Mouse (Mus musculus): ENCODE results near the gene Snx9. TPM values are rescaled to one million over a fixed set of nuclear protein-coding genes. Genes with fewer than 3 reads are reported as not detected.

The Snx9 gene
- polyA plus RNA-seq, 1 experiment from 2014 or later, result 5.9 TPM

DNA sequence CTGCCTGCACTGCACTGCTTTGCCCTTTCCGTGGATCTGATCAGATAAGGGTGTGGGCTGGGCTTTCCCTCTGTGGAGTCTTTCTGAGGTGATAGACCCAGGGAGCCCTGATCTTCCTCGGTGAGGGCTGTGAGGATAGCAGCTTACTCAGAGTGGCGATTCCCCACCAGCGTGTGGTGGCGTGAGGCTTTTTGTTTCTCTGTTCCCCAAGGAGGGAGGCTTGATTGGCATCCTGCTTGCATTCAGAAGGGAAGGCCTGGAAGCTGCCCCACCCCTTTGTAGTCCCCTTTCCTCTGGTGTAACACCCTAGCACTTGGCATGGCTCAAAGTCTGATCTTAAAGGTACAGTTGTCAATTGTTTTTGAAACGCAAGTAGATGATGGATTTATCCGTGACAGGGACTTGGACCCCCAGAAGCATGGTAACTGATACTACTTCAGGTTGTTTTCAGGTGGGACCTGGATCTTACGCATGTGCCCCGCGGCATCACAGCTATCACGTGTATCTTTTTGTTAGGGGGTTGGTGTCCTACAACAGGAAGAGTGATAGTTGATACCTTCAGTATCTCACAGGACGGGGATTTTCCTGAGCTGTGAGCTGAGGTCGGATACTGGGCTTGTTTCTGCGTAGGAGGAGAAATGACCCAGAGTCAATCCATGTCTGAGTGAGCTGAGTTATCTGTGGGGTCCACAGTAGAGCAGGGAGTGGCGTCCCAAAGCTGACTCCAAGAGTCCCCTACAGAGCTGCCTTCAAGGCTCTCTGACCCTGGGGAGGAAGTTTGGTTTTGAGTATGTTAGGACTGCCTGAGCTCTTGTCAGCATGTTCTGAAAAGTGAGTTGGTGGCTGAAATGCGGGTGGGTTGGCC, 136.2 kb downstream of the Snx9 start:
- Histone ChIP-seq H3K27me3 (ENCODE audit: control insufficient read depth, insufficient read depth, low read depth, low read length) (no peaks in the 10 kb centered on the region), H3K9me3 (replicated peaks; ENCODE audit: control insufficient read depth, low read length, poor library complexity, severe bottlenecking) (no peaks in the 10 kb centered on the region), H3K4me2 (ENCODE audit: low read length) (no peak overlapping the region), H3K9ac (ENCODE audit: low read depth, low read length) (no peak overlapping the region), H3K36me3 (ENCODE audit: control insufficient read depth, insufficient read depth, low read length) (no peaks in the 10 kb centered on the region), H3K4me1 (ENCODE audit: control insufficient read depth, insufficient read depth, low read length) (peaks cover 2% of the 10 kb centered on the region; the same call in 1 of the 2 replicates), H3K27ac (ENCODE audit: low read length) (no peak overlapping the region), H3K4me3 (ENCODE audit: low read depth, low read length) (no peak overlapping the region)
- ATAC-seq, result no peak
- 56% methylated on average over 16 of the region's 16 CpGs for WGBS

DNA sequence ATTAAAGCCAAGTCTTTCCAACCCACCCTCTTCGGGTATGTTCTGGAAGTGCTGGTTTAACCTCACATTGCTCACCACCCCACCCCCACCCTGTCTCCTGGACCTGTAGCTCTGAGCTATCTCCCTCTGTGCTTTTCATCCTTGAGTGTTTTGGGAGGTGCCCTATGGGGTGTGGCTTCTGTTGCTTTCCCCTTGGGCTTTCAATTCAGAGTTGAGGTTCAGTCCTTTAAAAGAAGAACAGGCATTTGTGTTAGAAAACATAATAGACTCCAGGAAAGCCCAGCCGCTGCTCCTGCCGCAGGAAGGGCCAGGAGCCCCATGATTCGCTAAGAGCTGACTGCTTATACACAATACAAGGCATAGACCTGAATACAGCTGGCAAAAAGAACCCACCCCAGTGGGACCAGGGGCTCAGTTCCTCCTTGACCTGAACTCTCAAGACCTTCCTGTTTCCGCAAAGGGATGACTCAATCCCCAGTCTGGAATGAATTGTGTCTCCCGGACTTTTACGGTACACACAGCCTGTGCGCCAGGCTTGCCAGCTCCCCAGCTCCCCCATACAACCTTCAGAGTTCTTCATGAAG, 136.9 kb downstream of the Snx9 start:
- Histone ChIP-seq H3K9ac (ENCODE audit: low read depth, low read length) (no peak overlapping the region), H3K9me3 (replicated peaks; ENCODE audit: control insufficient read depth, low read length, poor library complexity, severe bottlenecking) (no peaks in the 10 kb centered on the region), H3K27me3 (ENCODE audit: control insufficient read depth, insufficient read depth, low read depth, low read length) (no peaks in the 10 kb centered on the region), H3K27ac (ENCODE audit: low read length) (no peak overlapping the region), H3K4me2 (ENCODE audit: low read length) (no peak overlapping the region), H3K4me1 (ENCODE audit: control insufficient read depth, insufficient read depth, low read length) (peaks cover 2% of the 10 kb centered on the region; the same call in 1 of the 2 replicates), H3K4me3 (ENCODE audit: low read depth, low read length) (no peak overlapping the region), H3K36me3 (ENCODE audit: control insufficient read depth, insufficient read depth, low read length) (no peaks in the 10 kb centered on the region)
- no peak for ATAC-seq
- 66% methylated on average over 8 of the region's 8 CpGs for WGBS

DNA sequence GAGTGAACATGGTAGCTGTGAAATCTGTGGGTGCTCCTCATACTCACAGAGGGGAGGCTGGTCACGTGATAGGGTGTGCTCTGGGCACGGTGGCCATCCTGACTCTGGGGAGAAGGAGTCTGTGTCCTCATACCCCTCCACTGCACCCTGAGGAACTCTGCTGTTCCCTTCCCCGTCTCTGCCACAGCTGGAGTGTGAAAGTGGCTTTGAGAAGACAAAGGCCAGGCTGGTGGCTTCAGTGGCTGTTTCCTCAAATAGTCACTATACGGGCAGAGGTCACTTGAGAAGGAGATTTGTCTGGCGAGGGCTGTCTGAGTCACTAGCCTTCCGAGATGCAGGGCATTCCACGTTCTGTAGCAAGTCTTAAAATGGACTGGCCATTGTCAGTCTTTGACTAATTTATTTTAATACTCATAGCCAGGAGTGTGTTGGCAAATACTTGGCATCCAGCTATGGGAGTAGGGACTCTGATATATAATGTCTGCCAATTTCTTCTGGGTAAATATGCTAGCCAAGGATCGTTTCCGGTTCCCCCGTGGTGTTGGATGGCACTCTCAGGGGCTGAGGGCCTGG, 137.5 kb downstream of the Snx9 start:
- Histone ChIP-seq H3K9me3 (replicated peaks; ENCODE audit: control insufficient read depth, low read length, poor library complexity, severe bottlenecking) (no peaks in the 10 kb centered on the region), H3K27me3 (ENCODE audit: control insufficient read depth, insufficient read depth, low read depth, low read length) (no peaks in the 10 kb centered on the region), H3K4me2 (ENCODE audit: low read length) (no peak overlapping the region), H3K9ac (ENCODE audit: low read depth, low read length) (no peak overlapping the region), H3K36me3 (ENCODE audit: control insufficient read depth, insufficient read depth, low read length) (no peaks in the 10 kb centered on the region), H3K4me3 (ENCODE audit: low read depth, low read length) (no peak overlapping the region), H3K4me1 (ENCODE audit: control insufficient read depth, insufficient read depth, low read length) (peaks cover 2% of the 10 kb centered on the region; the same call in 1 of the 2 replicates), H3K27ac (ENCODE audit: low read length) (no peak overlapping the region)
- no peak for ATAC-seq
- WGBS, result 77% methylated on average over 10 of the region's 10 CpGs

DNA sequence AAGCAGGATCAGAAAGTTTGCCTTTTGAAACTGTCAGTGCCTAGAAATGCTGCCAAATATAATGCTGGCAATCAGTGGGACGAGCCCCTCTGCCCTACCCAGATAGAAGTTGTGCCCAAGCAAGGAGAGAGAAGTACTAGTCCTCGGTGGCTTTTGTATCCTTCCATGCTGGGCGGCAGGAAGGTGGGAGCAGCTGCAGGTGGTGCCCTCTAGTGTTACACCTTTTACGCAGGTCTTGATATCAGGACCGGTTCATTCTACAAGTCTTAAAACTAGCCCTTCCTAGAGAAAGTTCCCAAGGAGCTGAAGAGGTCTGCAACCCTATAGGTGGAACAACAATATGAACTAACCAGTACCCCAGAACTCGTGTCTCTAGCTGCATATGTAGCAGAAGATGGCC, 139.7 kb downstream of the Snx9 start:
- Histone ChIP-seq H3K36me3 (ENCODE audit: control insufficient read depth, insufficient read depth, low read length) (no peaks in the 10 kb centered on the region), H3K27me3 (ENCODE audit: control insufficient read depth, insufficient read depth, low read depth, low read length) (no peaks in the 10 kb centered on the region), H3K4me3 (ENCODE audit: low read depth, low read length) (no peak overlapping the region), H3K4me1 (ENCODE audit: control insufficient read depth, insufficient read depth, low read length) (peaks cover 2% of the 10 kb centered on the region; the same call in 1 of the 2 replicates), H3K9me3 (replicated peaks; ENCODE audit: control insufficient read depth, low read length, poor library complexity, severe bottlenecking) (no peaks in the 10 kb centered on the region), H3K27ac (ENCODE audit: low read length) (no peak overlapping the region), H3K9ac (ENCODE audit: low read depth, low read length) (no peak overlapping the region), H3K4me2 (ENCODE audit: low read length) (no peak overlapping the region)
- ATAC-seq, result no peak
- 42% methylated on average over 6 of the region's 6 CpGs for WGBS

Other genes starting within 250 kb of the Snx9 start
- gene Synj2, start 100.0 kb downstream of the Snx9 start, polyA plus RNA-seq (2015; fragmentation: Nextera tagmentation; extraction: Ambion mirVana), result 0.93 and 1.5 TPM in 2 replicates
- gene Serac1, start 238.4 kb downstream of the Snx9 start, polyA plus RNA-seq (2015; fragmentation: Nextera tagmentation; extraction: Ambion mirVana), result 12.6 and 13.7 TPM in 2 replicates
- gene Gtf2h5, start 238.5 kb downstream of the Snx9 start, polyA plus RNA-seq (2015; fragmentation: Nextera tagmentation; extraction: Ambion mirVana), result 198 and 214 TPM in 2 replicates